Mouse (Mus musculus) hematopoietic stem cell, adult 5-6 weeks (primary cell): ENCODE data around the gene Cit. TPM values are rescaled to one million over a fixed set of nuclear protein-coding genes. Genes with fewer than 3 reads are reported as not detected.
A peak's percentile ranks its signal among the peaks of the same experiment; 100 is the strongest.

ENCODE experiments used
- ATAC-seq, 2 experiments: fragments of 125-278 bp in 1 of 2; replicated peaks in 1 of 2; 2 replicates each; pipeline ENCODE4 v1.8.0; 2016 to 2017; ENCODE audit warnings: inconsistent platforms in 2 of 2, mild to moderate bottlenecking in 2 of 2, moderate number of reproducible peaks in 2 of 2, low read depth in 1 of 2, moderate TSS enrichment in 1 of 2; ENCODE audit not compliant: low FRiP score in 2 of 2, poor library complexity in 2 of 2, severe bottlenecking in 2 of 2, insufficient read depth in 1 of 2, low TSS enrichment in 1 of 2
- total RNA-seq: library from RNA; stranded (forward); fragments of 172-1452, 232-1000 nt; gene quantifications from 2 replicates; pipeline ENCODE4 v1.2.3, GENCODE M21; 2017

Gene Cit
- total RNA-seq, 1 experiment from 2014 or later = 36.9 TPM

GRCm38 (mm10) chr5:115938999-115939398, 93.9 kb downstream of the Cit start:
- ATAC-seq = no peak

- no peak for ATAC-seq
Observed at GRCm38 (mm10) chr5:115942389-115942788, 97.3 kb downstream of the Cit start.

- no peak for ATAC-seq
Observed at GRCm38 (mm10) chr5:115944791-115945490, 99.9 kb downstream of the Cit start.

GRCm38 (mm10) chr5:115947622-115948353, 102.7 kb downstream of the Cit start:
- ATAC-seq = no peak

- ATAC-seq = no peak
Observed at GRCm38 (mm10) chr5:115950936-115951335, 105.9 kb downstream of the Cit start.

- ATAC-seq = no peak
Observed at GRCm38 (mm10) chr5:115953173-115953572, 108.1 kb downstream of the Cit start.

GRCm38 (mm10) chr5:115954084-115954483, 109.0 kb downstream of the Cit start:
- ATAC-seq = no peak

- ATAC-seq = no peak
Observed at GRCm38 (mm10) chr5:115954549-115954948, 109.5 kb downstream of the Cit start.

GRCm38 (mm10) chr5:115955131-115955530, 110.1 kb downstream of the Cit start:
- ATAC-seq = no peak

GRCm38 (mm10) chr5:115956048-115956447, 111.0 kb downstream of the Cit start:
- ATAC-seq = no peak

GRCm38 (mm10) chr5:115957177-115957576, 112.1 kb downstream of the Cit start:
- no peak for ATAC-seq

GRCm38 (mm10) chr5:115958344-115958743, 113.3 kb downstream of the Cit start:
- ATAC-seq = peak in 1 of 2 experiments; percentile 42; a peak in 1 of 4 replicates

- no peak for ATAC-seq
Observed at GRCm38 (mm10) chr5:115958814-115959213, 113.7 kb downstream of the Cit start.

GRCm38 (mm10) chr5:115961809-115962208, 116.7 kb downstream of the Cit start:
- ATAC-seq = no peak

- ATAC-seq = no peak
Observed at GRCm38 (mm10) chr5:115971236-115971635, 126.2 kb downstream of the Cit start.

- ATAC-seq = no peak
Observed at GRCm38 (mm10) chr5:115975672-115976071, 130.6 kb downstream of the Cit start.

GRCm38 (mm10) chr5:115976446-115976845, 131.4 kb downstream of the Cit start:
- no peak for ATAC-seq

- ATAC-seq = peak in 1 of 2 experiments; percentile 15; a peak in 1 of 4 replicates
Observed at GRCm38 (mm10) chr5:115977266-115977665, 132.2 kb downstream of the Cit start.

GRCm38 (mm10) chr5:115977757-115978156, 132.7 kb downstream of the Cit start:
- ATAC-seq = peak; percentile 17 to 65; a peak in 2 of 4 replicates
